Mouse (Mus musculus) adrenal gland, postnatal 4 days (tissue): Measurements from ENCODE around the gene Igfn1. TPM values are rescaled to one million over a fixed set of nuclear protein-coding genes. Genes with fewer than 3 reads are reported as not detected.
A peak's percentile ranks its signal among the peaks of the same experiment; 100 is the strongest.

Experiments used
- DNase-seq, 2 experiments: peaks; one replicate each; pipeline ENCODE4 v3.0.0; 2021 to 2022; ENCODE audit warnings: low spot score in 2 of 2, mixed read lengths in 2 of 2
- long read RNA-seq, 2 experiments: library from polyadenylated mRNA; stranded (forward); transcript quantifications; one replicate each; pipeline ENCODE4 v2.0.0; 2021
- total RNA-seq, 2 experiments: library from RNA; stranded (reverse); gene quantifications; 2 replicates each; pipeline ENCODE4 v1.2.3; 2021

The Igfn1 gene
- 1 to 10 TPM in 1 of 2 experiments, under 1 TPM in 1; 0.28 to 2.4 TPM for total RNA-seq
- long read RNA-seq, experiment 1, partial matches to known transcripts: 1 of 1 reads
- long read RNA-seq, experiment 1, other reads (novel, unspliced or antisense): 0 of 1 reads
- long read RNA-seq, experiment 2: 0 reads

DNA sequence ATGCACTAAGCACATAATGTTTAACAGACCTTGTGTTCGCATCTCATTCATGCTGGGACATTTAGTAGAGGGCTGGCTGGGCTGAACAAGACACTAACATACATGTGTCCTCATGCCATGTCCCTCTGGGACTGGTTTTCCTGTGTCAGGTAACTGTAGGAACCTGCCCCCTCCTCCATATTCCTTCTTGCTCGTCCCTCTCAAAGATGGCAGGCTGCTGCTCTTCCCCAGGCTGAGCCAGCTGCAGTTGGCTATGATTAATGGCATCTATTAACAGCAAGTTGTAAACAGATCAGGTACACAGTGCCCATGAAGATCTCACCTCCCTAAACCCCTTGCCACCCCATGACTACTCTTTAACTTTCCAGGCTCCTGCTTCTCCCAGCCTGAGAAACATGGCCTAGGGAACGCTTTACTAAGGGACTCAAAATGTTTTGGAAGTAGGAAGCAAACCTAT is at the start of gene Igfn1:
Gene Igfn1 (minus strand): TSS at position 51 of the 457 bp plus-strand sequence.
- DNase-seq: no peak

DNA sequence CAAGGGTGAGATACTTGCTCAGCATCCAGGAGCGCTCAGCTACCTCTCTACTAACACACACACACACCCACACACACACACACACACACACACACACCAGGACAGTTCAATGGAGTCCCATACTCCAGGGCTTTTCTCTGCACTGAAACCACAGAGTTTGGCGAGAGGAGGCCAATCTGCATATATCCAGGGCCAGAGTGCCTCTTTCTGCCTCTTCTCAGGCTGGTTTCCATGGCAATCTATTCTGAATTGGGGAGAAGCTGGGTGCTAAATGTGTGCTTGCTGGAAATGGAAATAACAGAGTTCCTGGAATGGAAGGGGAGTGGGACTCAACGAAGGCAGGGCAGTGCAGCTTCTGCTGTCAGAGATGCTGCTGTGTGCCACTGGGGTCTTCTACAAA is 49.6 kb upstream of the Igfn1 start:
- no peak for DNase-seq

DNA sequence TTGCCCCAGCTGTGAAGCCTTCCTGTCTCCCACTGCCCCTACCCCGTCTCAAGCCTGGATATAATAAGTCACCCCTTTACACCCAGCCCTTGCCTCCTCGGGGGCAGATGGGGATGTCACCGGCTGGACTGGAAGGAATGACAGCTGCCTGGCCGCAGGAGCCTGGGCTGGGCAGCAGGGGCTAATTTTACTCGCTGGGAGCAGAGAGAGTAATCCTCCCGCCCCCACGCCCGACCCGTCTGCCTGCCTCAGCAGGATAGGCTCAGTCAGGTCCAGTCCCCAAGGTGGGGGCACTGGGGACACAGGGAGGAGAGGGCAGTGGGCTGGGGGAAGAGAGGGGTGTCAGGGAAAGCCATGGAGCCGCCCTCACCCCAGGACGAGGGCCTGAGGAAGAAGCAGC is 46.4 kb upstream of the Igfn1 start, which contains the start of gene Cacna1s:
Gene Cacna1s (plus strand): TSS at position 204 of the 400 bp plus-strand sequence.
- no peak for DNase-seq

DNA sequence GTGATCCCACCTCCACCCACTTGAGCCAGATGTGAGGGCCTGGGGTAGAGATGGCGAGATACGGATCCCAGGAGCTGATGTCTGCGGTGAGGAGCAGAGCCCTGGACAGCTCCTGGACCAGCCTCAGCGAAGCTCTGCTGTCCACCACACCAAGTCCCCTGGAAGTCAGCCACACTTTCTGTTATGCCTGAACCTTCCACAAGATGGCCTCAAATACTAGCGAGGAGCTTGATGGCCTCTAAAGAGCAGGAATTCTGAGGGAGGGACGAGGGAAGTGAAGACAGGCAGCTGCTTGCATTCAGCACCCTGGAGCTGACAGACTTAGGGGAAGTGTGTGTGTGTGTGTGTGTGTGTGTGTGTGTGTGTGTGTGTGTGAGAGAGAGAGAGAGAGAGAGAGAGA is 45.3 kb upstream of the Igfn1 start:
- DNase-seq: peak; percentile 19 to 46

DNA sequence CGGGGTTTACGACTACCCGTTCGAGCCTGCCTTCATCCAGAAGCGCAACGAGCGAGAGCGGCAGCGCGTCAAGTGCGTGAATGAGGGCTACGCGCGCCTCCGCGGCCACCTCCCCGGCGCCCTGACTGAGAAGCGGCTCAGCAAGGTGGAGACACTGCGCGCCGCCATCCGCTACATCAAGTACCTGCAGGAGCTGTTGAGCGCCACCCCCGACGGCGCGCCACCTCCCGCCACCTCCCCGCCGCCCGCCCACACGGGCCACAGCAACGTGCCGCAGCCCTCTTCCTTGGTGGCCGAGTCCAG is 44.8 kb upstream of the Igfn1 start:
- no peak for DNase-seq

DNA sequence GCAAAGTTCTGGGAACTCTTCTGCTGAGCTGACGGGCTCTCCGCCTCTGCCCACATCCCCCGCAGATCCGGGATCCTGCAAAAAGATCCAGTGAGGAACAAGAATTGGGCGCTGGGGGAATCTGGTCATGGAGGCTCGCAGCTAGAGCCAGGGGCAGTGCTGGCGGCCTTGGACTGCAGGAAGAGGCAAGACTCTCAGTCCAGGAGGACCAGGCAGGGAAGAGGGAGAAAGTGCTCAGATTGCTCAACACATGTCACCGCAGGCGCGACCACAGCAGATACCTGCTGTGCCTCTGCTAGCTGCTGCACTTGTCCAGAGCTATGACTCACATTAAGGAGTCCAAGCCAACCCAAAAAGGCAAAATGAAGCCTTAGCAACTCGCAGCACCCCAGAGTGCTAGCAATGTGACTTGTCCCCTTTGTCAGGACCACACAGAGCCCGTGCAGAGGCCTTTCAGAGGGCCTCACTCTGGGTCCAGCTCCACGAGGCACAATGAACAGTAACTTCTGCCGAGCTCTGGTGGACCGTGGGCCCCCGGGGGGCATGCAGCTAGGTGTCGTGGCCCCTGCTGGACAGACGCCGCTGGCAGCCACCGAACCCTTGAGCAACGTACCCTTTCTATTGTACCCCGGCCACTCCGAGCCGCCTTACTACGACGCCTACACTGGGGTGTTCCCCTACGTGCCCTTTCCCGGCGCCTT is 44.3 kb upstream of the Igfn1 start, which contains the start of gene Ascl5:
Gene Ascl5 (plus strand): TSS at position 493 of the 701 bp plus-strand sequence.
- no peak for DNase-seq

DNA sequence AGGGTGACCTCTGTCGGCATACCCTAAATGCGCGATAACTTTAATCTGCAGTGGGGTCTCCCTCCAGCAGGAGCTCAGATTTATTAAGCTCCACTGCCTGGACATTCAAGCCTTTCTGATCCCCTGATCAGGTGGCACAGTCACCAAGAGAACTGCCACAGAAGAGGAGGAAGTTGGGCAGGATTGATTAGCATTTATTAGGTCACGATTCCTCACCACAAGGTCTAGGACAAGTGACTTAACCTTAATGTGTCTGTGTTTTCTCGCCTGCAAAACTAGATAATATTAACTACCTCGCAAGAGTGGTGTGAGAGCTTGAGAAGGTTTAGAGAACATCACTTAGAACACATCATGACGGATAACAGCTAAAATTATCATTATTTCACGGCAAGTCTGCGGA is 41.8 kb upstream of the Igfn1 start:
- no peak for DNase-seq

DNA sequence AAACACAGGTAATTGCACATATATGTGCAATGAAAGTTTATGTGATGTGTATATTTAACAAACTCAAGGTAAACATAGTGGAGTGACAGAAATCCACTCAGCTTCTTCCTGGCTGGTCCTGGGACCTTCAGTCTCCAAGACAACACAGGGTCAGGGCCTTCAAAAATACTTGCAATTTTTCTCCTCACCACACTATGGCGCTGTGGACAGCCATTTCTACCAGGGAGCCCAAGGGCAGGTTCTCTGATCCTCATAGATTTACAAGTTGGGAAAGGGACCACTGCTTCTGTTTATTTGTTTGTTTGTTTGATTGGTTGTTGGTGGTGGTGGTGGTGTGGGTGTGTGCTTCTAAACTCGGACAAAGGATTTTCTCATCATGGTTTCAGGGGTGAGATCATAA is 41.3 kb upstream of the Igfn1 start:
- DNase-seq: no peak

DNA sequence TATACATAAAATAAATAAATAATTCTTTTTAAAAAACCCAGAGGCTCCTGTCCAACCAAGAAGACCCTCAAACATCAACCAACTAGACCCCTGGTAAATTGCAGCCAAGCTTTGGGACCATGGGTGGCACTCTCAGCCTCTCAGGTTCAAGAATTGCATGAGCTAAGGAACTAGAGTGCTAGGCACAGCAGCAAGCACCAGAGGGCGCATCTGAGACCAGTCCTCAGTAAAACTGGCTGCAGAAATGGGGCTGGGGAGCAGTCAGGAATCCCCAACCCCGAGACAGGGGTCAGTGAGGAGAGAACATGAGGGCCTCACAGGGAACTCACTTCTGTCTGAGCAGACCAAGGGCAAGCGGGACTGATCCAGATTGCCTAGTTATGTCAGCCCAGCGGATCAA is 39.6 kb upstream of the Igfn1 start:
- no peak for DNase-seq

DNA sequence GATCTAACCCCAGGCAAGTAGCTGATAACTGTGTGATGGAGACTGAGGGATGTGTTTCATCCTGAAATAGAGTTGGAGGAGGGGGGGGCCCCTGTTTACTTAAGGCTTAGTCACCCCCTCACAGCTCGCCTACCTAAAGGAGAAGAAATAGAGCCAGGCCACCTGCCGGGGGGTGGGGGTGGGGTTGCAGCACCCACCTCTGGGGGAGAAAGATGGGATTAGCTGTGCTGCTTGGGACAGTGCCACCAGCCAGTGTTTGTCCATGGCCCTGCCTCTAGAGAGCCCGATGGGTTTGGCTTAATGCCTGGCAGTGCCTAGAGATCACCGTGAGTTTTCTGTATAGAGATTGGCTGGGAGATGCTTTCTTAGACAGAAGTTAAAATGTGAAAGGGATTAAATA is 34.7 kb upstream of the Igfn1 start:
- no peak for DNase-seq

DNA sequence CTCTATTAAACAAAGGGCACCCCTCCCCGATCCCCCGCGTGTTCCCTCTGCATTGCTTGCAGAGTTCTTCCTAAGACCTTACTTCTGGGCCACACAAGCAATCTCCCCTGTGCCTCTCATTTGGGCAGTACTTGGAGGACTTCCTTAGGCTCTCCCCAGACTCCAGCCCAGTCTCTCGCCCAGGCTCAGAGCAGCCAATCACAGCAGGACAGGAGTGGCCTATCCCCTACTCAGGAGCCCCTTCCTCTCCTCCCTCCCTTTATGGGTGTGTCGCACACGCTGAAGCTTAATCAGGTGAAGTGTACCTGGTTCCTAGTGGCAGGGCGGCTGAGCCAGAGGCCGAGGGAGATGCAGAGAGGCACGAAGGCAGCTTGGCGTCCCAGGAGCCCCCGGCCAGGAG is 34.3 kb upstream of the Igfn1 start:
- no peak for DNase-seq

DNA sequence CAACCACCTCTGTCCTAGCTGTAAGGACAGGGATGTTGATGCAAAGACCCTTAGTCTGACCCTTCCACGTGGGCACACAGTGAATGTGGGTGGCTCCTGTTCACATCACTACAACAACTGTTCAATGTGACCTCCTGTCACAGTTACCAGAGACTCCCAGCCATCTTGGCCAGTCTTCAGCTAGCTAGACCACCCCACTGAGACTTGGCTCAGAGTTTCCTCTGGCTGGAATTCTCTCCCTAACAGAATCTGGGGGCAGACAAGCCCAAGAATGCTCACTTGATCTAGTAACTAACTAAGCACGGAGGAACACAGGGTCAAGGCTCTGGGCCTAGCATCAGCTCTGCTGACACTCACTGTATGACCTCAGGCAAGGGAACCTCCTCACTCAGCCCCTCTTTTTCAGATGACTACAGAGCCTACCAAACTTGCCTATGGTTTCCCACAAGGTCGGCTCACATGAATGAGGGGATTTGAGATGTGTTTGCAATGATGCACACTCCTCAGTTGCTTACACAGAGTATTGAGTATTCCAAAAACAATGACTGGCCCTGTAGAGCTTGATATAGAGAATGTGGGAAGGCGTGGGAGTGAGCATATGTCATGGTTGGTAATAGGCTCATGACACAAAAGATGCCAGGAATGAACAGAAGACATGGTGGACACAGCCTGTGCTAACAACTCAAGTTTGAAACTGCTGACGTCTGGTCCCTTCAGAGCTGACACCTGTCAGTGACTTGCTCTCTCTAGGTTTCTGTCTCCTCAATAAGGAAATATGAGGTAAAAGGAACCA is 32.8 kb upstream of the Igfn1 start:
- DNase-seq: no peak

DNA sequence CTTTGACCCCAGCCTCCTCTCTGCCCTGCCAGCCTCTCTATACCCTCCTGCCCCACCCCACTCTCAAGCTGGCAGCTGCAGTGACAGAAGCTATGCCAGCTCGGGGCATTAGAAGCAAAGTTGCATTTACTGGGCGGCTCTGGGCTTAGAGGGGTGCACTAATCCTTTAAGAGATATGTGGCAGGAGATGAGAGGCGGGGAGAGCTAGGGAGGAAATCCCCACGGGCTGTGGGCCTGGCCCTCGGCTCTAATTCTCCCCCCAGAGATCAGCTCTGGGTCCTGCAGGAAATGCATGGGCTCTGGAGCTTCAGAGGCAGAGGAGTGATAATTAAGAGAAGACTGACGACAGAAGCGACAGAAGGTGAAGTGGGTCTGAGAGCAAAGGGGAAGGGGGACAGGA is 26.8 kb upstream of the Igfn1 start:
- no peak for DNase-seq

DNA sequence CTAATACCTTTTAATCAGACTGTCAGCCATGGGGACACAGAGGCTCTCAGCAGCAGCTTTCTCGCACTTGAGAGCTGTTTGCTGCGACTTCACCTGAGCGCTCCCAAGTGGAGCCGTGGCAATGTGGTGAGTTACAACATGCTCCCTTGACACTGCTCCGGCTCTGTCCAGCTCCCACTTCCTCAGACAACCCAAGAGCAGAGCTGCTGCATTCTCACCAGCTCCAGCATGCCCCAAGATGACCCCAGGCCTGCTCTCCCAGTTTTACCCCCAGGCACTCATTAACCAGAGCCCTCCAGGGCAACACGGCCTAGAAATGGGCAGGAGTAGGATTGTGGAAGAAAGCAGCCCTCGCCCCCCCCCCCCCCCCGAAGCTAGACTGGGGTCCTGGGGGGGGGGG is 25.6 kb upstream of the Igfn1 start:
- DNase-seq: no peak

DNA sequence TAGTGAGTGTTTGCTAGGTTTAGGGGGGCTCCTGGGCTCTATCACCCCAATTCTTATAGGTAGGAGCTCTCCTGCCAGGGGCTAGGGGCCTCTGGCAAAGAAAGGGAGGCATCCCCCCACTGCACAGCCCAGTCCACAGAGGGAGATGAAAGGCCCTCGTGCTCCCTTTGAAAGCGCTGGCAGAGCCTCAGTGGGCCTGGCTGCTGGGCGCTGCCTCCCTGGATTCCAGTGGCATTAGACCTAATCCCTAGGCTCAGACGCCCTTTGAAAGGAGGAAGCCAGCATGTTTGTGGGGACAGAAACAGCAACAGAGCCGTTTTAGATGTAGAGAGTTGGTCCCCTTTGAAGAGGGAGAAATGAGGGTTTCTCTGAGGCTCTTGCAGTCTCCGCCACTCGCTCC is 24.1 kb upstream of the Igfn1 start:
- DNase-seq: no peak

DNA sequence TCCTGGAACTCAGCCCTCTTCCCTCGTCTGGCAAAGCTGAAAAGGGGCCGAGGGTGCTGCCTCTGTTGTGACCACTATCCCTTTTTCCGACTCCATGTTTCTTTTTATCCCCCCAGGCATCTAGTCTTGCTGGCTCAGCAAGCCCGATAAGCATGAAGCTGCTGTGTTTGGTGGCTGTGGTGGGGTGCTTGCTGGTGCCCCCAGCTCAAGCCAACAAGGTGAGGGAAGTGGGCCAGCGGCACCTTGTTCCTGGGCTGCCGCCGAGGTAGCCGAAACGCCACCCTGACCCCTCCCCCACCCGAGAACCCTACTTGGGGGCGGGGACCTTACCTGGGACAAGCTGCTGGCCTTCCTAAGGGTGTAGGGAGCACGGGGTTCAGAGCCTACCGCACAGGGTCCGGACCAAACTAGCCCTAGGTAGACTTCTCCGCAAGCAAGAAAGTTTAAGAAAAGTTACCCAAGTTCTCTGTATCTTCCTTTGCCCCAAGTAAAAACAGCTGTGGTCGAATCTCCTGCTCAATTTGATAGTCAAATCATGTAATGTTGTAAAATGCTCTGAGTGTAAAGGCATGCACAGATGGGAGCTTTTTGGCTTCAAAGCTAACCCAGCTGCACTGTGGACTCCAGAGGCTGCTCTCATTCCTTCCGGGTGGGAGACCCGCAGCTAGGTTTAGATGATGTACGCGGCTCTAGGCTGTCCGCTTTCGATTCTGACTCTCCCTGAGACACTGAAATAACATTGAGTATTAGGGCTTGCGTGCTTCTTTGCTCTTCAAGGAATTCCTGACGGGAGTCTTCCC is 12.4 kb upstream of the Igfn1 start:
- peak in 1 of 2 experiments; percentile 6 for DNase-seq

DNA sequence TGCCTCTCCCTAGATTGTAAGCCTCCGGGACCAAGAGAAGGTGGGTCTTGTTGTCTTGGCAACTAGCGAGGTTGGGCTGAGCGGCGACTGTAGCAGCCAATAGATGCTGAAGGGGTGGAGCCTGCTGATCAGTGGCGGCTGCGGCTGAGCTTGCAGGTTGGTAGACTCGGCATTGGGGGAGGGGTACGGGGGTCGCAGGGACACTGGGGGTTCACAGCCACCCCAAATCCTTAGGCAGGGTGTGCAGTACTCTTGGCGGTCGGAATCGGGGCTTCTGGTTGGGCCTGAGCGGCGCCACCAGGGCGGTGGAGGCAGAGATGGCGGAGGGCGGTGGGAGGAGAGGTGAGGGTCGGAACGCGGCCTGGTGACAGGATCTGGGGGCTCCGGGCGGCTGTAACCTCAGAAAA is 11.8 kb upstream of the Igfn1 start:
- DNase-seq: peak; percentile 58 to 75

DNA sequence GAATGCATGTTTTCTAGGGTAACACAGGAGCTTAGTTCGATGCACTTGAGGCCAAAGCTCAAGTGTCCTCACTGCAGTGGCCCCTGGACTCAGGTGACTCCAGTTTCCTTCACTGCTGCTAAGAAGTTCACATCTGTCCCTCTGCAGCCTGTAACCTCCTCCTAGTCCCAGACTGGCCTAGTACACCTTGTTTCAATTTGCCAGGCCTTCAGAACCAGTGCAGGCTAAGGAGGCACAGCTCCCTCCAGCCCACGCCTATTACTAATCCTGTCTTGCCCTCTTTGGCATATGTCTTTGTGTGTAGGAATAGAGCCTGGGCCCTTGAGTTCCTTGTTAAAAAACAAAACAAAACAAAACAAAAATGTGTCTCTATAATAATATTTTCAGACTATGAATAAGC is 11.2 kb upstream of the Igfn1 start:
- DNase-seq: no peak

DNA sequence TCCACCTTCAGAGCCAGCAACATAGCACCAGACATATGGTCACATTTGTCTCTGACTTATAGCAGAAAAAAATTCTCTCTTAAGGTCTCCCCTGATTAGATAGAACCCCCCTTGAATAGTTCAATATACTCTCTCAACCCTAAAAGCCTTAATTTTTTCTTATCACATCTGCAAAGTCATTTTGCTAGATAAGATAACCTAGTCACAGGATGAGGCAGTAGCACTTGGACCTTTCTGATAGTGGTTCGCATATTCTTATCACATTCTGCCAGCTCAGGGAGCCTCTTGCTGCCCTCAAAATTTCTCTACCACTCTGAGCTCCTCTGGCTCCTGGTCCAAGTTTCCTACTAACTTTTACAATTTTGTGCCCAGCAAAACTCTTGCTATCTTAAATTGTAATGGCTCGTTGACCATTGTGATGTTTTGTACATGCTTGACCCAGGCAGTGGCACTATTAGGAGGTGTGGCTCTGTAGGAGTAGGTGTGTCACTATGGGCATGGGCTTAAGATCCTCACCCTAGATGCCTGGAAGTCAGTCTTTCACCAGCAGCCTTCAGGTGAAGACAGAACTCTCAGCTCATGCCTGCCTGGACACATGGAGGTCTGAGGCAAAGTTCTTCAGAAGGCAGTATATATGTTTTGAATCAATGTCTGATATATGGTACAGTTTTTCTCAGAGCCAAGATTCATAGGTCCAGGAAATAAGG is 8.8 kb upstream of the Igfn1 start:
- no peak for DNase-seq

DNA sequence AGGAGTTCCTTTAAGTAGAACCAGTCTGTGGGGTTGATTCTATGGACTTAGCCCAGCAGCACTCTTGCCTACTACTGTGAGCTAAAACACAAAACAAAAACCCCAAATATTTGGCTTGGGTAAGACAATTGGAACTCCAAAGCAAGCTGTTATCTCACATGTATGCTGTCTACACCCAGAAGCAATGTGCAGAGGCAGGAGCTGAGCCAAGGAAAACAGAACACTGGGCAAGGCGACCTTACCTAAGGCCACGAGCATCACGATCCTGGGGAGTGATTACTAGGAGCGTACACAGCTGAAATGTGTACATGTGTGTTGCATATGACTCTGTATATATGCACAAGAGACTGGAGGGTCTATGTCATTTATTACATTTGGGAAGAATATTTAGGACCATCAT is 7.4 kb upstream of the Igfn1 start:
- no peak for DNase-seq

DNA sequence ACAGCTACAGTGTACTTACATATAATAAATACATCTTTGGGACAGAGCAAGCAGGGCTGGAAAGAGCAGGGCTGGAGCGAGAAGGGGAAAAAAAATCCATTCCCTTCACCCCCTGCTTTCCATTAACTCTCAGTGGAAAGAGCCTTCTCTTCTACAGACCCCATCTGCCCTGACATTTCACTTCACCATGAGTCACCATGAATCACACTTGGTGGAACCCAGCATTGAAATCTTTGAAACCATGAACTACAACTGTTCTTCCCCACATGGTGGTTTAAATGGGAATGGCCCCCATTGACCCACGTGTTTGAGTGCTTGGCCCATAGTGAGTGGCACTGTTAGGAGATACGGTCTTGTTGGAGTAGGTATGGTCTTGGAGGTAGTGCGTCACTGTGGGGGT is 4.1 kb upstream of the Igfn1 start:
- DNase-seq: no peak
